Mouse (Mus musculus) G1E (cell line): Measurements from ENCODE around the gene Tmem231.

ENCODE experiments used
- CTCF ChIP-seq: IDR thresholded peaks from 2 replicates; pipeline ENCODE4 v1.5.1; 2012; ENCODE audit warnings: low read depth, low read length, inconsistent platforms, mixed read lengths
- GATA1 ChIP-seq: IDR thresholded peaks from 2 replicates; pipeline ENCODE4 v1.6.1; 2012; ENCODE audit warnings: borderline replicate concordance, low read length, inconsistent platforms, mixed read lengths
- POLR2AphosphoS5 ChIP-seq: IDR thresholded peaks from 2 replicates; pipeline ENCODE4 v1.6.1; 2012; ENCODE audit warnings: low read depth, low read length, inconsistent platforms; ENCODE audit not compliant: insufficient replicate concordance
- TAL1 ChIP-seq: conservative IDR thresholded peaks from 2 replicates; pipeline ENCODE4 v1.6.1; 2012; ENCODE audit warnings: low read depth, low read length, inconsistent platforms, mixed read lengths

GRCm38 (mm10) chr8:111881591-111881990 is 52.1 kb downstream of the Tmem231 start:
- TF ChIP-seq CTCF (peak; percentile 72), GATA1 (no peak), POLR2AphosphoS5 (no peak), TAL1 (no peak)
